Mouse (Mus musculus): ENCODE data around the gene B4gat1. TPM values are rescaled to one million over a fixed set of nuclear protein-coding genes. Genes with fewer than 3 reads are reported as not detected.
"Not testable (repeated sequence)": the region's sequence is repeated elsewhere in the genome, so short reads cannot be mapped to it uniquely, and the experiment has no call there.

B4gat1 gene
- total RNA-seq, 1 experiment from 2014 or later, result 5.1 TPM

- no peak for ATAC-seq (replicated peaks; ENCODE audit: insufficient number of reproducible peaks, low FRiP score, low TSS enrichment, poor library complexity, severe bottlenecking)
Observed at GRCm38 (mm10) chr19:5072389-5073019, 33.9 kb downstream of the B4gat1 start.

GRCm38 (mm10) chr19:5073028-5073427 is 34.4 kb downstream of the B4gat1 start:
- no peak for ATAC-seq (replicated peaks; ENCODE audit: insufficient number of reproducible peaks, low FRiP score, low TSS enrichment, poor library complexity, severe bottlenecking)

GRCm38 (mm10) chr19:5073518-5073917 is 34.9 kb downstream of the B4gat1 start:
- ATAC-seq (replicated peaks; ENCODE audit: insufficient number of reproducible peaks, low FRiP score, low TSS enrichment, poor library complexity, severe bottlenecking), result no peak

GRCm38 (mm10) chr19:5079279-5079678 is 40.7 kb downstream of the B4gat1 start:
- no peak for ATAC-seq (replicated peaks; ENCODE audit: insufficient number of reproducible peaks, low FRiP score, low TSS enrichment, poor library complexity, severe bottlenecking)

- no peak for ATAC-seq (replicated peaks; ENCODE audit: insufficient number of reproducible peaks, low FRiP score, low TSS enrichment, poor library complexity, severe bottlenecking)
Observed at GRCm38 (mm10) chr19:5082005-5082404, 43.4 kb downstream of the B4gat1 start.

- no peak for ATAC-seq (replicated peaks; ENCODE audit: insufficient number of reproducible peaks, low FRiP score, low TSS enrichment, poor library complexity, severe bottlenecking)
Observed at GRCm38 (mm10) chr19:5082596-5082995, 44.0 kb downstream of the B4gat1 start.

- no peak for ATAC-seq (replicated peaks; ENCODE audit: insufficient number of reproducible peaks, low FRiP score, low TSS enrichment, poor library complexity, severe bottlenecking)
Observed at GRCm38 (mm10) chr19:5083961-5084833, 45.6 kb downstream of the B4gat1 start.

GRCm38 (mm10) chr19:5084834-5085144 is 46.2 kb downstream of the B4gat1 start:
- ATAC-seq (replicated peaks; ENCODE audit: insufficient number of reproducible peaks, low FRiP score, low TSS enrichment, poor library complexity, severe bottlenecking), result no peak

- no peak for ATAC-seq (replicated peaks; ENCODE audit: insufficient number of reproducible peaks, low FRiP score, low TSS enrichment, poor library complexity, severe bottlenecking)
Observed at GRCm38 (mm10) chr19:5085145-5085863, 46.7 kb downstream of the B4gat1 start, which contains the start of gene Tmem151a. Gene Tmem151a (minus strand): TSS chr19:5085531.

GRCm38 (mm10) chr19:5086533-5086932 is 47.9 kb downstream of the B4gat1 start:
- ATAC-seq (replicated peaks; ENCODE audit: insufficient number of reproducible peaks, low FRiP score, low TSS enrichment, poor library complexity, severe bottlenecking), result not testable (repeated sequence)

- peak; percentile 82 for ATAC-seq (replicated peaks; ENCODE audit: insufficient number of reproducible peaks, low FRiP score, low TSS enrichment, poor library complexity, severe bottlenecking)
Observed at GRCm38 (mm10) chr19:5087884-5088728, 49.5 kb downstream of the B4gat1 start, which contains the start of gene Yif1a. Gene Yif1a (plus strand): TSS chr19:5088538.

- ATAC-seq (replicated peaks; ENCODE audit: insufficient number of reproducible peaks, low FRiP score, low TSS enrichment, poor library complexity, severe bottlenecking), result no peak
Observed at GRCm38 (mm10) chr19:5089324-5089723, 50.7 kb downstream of the B4gat1 start.

Other genes starting within 250 kb of the B4gat1 start
- gene Rbm4, start 244.9 kb upstream of the B4gat1 start, total RNA-seq (2017), result 67.3 to 110 TPM (median 84.7 TPM) in 3 replicates
- 15.1 to 25.6 TPM (median 19.0 TPM) in 3 replicates for gene Gm21992, start 227.2 kb upstream of the B4gat1 start, total RNA-seq (2017)
- 6.2 to 21.3 TPM (median 6.9 TPM) in 3 replicates for gene Rbm14, start 227.2 kb upstream of the B4gat1 start, total RNA-seq (2017)
- gene Ccs, start 199.5 kb upstream of the B4gat1 start, total RNA-seq (2017), result 18.7 to 42.7 TPM (median 33.6 TPM) in 3 replicates
- gene Ccdc87, start 199.5 kb upstream of the B4gat1 start, total RNA-seq (2017), result not detected in 3 replicates
- 0.39 TPM in 1 of 3 replicates, not detected in the others for gene Ctsf, start 183.7 kb upstream of the B4gat1 start, total RNA-seq (2017)
- gene Actn3, start 160.9 kb upstream of the B4gat1 start, total RNA-seq (2017), result 0.10 to 1.7 TPM in 2 of 3 replicates, not detected in the other
- 5.2 to 12.4 TPM (median 10.3 TPM) in 3 replicates for gene Zdhhc24, start 160.2 kb upstream of the B4gat1 start, total RNA-seq (2017)
- gene Bbs1, start 132.2 kb upstream of the B4gat1 start, total RNA-seq (2017), result 0.29 TPM in 1 of 3 replicates, not detected in the others
- 38.4 to 56.8 TPM (median 49.0 TPM) in 3 replicates for gene Dpp3, start 110.5 kb upstream of the B4gat1 start, total RNA-seq (2017)
- not detected in 3 replicates for gene Peli3, start 95.7 kb upstream of the B4gat1 start, total RNA-seq (2017)
- gene Mrpl11, start 76.7 kb upstream of the B4gat1 start, total RNA-seq (2017), result 17.6 to 27.9 TPM (median 17.8 TPM) in 3 replicates
- not detected in 3 replicates for gene Npas4, start 48.5 kb upstream of the B4gat1 start, total RNA-seq (2017)
- gene Slc29a2, start 15.0 kb upstream of the B4gat1 start, total RNA-seq (2017), result 0.97 TPM in 1 of 3 replicates, not detected in the others
- gene AC124502.3, start 65 bp downstream of the B4gat1 start, total RNA-seq (2017), result 4.3 TPM in 1 of 3 replicates, not detected in the others
- gene Brms1, start 2.5 kb downstream of the B4gat1 start, total RNA-seq (2017), result 16.6 to 60.3 TPM (median 46.3 TPM) in 3 replicates
- 0.19 to 0.68 TPM (median 0.21 TPM) in 3 replicates for gene Rin1, start 11.7 kb downstream of the B4gat1 start, total RNA-seq (2017)
- gene Cd248, start 29.3 kb downstream of the B4gat1 start, total RNA-seq (2017), result not detected in 3 replicates
- 0.67 to 7.8 TPM (median 3.3 TPM) in 3 replicates for gene Tmem151a, start 46.7 kb downstream of the B4gat1 start, total RNA-seq (2017)
- gene Yif1a, start 49.7 kb downstream of the B4gat1 start, total RNA-seq (2017), result 10.4 to 13.3 TPM (median 10.5 TPM) in 3 replicates
- 0.32 TPM in 1 of 3 replicates, not detected in the others for gene Cnih2, start 59.7 kb downstream of the B4gat1 start, total RNA-seq (2017)
- gene Rab1b, start 68.2 kb downstream of the B4gat1 start, total RNA-seq (2017), result 87.3 to 123 TPM (median 101 TPM) in 3 replicates
- 9.2 to 25.6 TPM (median 17.2 TPM) in 3 replicates for gene Klc2, start 79.7 kb downstream of the B4gat1 start, total RNA-seq (2017)
- gene Pacs1, start 234.3 kb downstream of the B4gat1 start, total RNA-seq (2017), result 11.1 to 32.0 TPM (median 19.2 TPM) in 3 replicates

Measured in monocyte, adult 5-6 weeks (primary cell).